Mouse (Mus musculus) 416B (cell line): ENCODE measurements at regions not wholly inside any gene's neighbourhood (a gene's known extent, or its start where the extent isn't known, plus 50 kb on each side); places are given as distances from the start of the nearest gene placed in this dataset.

Experiments used
- DNase-seq: peaks from one replicate; pipeline ENCODE4 v3.0.0; 2011; ENCODE audit warnings: low read depth

- DNase-seq: no peak
Observed at GRCm38 (mm10) chr4:101340741-101341140, 75.7 kb upstream of the Jak1 start.

DNA sequence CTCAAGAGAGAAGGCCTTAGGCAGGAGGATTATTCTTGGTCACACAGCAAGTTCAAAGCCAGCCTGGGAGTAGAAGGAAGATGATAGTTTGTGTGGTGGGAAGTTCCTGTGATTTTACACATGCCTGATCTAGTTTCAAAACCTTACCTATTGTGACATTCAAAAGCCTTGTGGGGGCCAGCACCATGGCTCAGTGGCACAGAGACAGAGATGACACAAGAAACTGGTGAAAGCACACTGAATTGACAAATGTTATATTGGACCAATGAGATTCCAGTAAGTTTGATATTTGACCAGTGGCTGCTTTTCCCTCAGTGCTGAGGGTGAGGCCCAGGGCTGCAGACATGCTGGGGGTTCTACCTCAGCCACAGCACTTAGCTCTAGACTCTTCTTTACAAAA, 73.1 kb upstream of the Jak1 start:
- DNase-seq: peak; percentile 39

DNA sequence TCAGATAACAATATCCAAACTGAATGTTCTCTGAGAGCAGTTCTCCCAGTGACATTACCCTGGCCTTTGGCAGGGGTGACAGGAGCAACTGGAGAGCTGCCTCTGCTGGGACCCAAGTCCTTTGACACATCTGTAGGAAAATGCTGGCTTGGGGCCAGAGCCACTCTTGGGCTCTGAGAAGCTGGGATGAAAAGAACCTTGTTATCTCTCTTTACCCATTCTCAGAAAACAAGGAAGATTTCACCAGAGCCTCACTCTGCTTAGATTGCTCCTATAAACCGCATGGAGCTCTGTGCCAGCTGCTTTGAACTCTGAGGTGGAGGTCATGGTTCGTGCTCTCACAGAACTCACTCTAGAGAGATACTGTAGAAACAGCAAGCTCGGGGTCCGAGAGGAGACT, 71.7 kb upstream of the Jak1 start:
- DNase-seq: no peak

DNA sequence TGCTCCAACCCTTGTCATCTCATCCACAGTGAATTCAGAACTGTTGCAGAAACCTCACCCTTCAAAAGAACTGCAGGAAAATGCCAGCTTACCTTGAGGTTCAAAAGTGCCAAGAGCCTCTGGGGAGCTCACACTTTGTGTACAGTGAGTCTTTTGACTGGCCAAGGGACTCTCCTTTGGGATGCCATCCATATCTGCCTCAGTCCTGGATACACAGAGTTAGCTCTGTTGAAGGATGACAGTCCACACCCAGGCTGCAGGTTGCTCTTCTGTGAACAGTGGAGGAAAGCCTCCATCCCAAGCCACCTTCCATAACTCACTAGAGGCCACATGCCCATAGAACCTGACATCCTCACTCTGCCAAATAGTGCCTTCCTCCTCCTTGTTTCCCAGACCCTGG, 71.3 kb upstream of the Jak1 start:
- no peak for DNase-seq

DNA sequence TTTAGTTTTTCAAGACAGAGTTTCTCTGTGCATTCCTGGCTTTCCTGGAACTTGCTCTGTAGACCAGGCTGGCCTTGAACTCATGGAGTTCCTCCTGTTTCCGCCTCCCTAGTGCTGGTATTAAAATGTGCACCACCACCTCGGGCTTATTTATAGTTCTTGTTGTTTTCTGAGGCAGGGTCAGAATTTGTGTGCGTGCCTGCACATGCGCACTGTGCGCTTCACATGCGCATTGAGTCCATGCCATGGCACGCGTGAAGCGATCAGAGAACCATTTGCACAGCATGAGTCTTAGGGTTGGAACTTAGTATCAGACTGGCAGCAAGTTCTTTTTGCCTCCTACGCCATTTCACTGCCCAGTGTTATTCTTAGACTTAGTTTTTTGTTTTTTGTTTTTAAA, 68.8 kb upstream of the Jak1 start:
- no peak for DNase-seq

GRCm38 (mm10) chr4:101333036-101333435, 68.0 kb upstream of the Jak1 start:
- no peak for DNase-seq

GRCm38 (mm10) chr4:101331231-101331630, 66.1 kb upstream of the Jak1 start:
- no peak for DNase-seq

DNA sequence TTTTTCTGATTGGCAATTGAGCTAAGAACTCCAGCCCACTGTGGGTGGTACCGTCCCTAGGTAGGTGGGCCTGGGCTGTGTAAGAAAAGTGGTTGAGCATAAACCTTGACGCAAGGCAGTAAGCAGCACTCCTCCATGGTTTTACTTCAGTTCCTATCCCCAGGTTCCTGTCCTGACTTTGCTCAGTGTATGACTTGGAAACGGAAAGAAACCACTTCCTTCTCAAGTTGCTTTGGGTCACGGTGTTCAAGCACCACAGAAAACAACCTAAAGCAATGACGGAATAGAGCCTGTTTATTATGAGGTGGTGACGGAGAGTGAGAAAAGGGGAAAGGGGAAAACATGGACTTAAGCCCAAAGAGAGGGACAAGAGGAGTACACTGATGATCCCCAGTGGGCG, 64.0 kb upstream of the Jak1 start:
- peak; percentile 65 for DNase-seq

GRCm38 (mm10) chr4:101326067-101326466, 61.0 kb upstream of the Jak1 start:
- no peak for DNase-seq

GRCm38 (mm10) chr4:101321731-101322130, 56.6 kb upstream of the Jak1 start:
- peak; percentile 31 for DNase-seq

GRCm38 (mm10) chr4:101320587-101320986, 55.5 kb upstream of the Jak1 start:
- peak; percentile 83 for DNase-seq

DNA sequence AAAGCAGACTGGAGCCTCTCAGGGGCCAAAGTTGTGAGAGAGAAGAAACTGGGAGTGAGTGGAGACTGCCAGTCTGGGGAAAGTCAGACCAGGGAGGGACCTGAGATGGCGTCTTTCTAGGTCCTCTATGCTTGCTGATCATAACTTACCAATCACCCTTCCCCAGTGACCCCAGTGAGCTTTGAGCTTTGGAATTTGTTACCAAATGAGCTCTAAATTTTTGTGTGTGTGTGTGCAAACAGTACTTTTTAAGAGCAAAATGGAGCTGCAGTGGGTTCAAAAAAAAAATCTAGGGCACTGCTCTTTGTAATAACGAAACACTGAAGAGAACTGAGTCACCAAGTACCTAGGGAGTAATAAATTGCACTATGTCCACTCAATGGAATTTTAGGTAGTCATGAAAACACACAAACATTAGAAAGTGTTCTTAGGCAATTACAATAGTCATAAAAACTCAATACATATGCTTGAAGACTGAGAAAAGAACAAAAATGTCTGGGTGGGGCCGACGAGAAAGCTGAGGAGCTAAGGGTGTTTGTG, 54.7 kb upstream of the Jak1 start:
- no peak for DNase-seq

GRCm38 (mm10) chr4:101318836-101319235, 53.8 kb upstream of the Jak1 start:
- peak; percentile 53 for DNase-seq

GRCm38 (mm10) chr4:101316061-101316460, 51.0 kb upstream of the Jak1 start:
- no peak for DNase-seq
